Mouse (Mus musculus): Measurements from ENCODE around the gene Ccdc33. TPM values are rescaled to one million over a fixed set of nuclear protein-coding genes. Genes with fewer than 3 reads are reported as not detected.

Ccdc33 gene
- polyA plus RNA-seq, 1 experiment from 2014 or later = 1.5 TPM

GRCm38 (mm10) chr9:58085074-58085473, 33.5 kb downstream of the Ccdc33 start:
- H3K9me3 ChIP-seq = no peaks in the 10 kb centered on the region
- H3K36me3 ChIP-seq (replicated peaks) = no peaks in the 10 kb centered on the region
- WGBS = 11% methylated on average over 2 of the region's 2 CpGs
- peak overlapping the region; percentile 22; the same call in 1 of the 2 replicates for H3K4me2 ChIP-seq
- 0 out of 2 replicates have a peak, but pooled peaks cover 4% of the 10 kb centered on the region for H3K27me3 ChIP-seq
- H3K27ac ChIP-seq = peak overlapping the region; percentile 89
- H3K4me3 ChIP-seq (replicated peaks) = no peak overlapping the region
- ATAC-seq (ENCODE audit: low FRiP score) = peak; percentile 47; the same call in 1 of the 2 replicates
- peaks cover 42% of the 10 kb centered on the region for H3K4me1 ChIP-seq
- no peak overlapping the region for H3K9ac ChIP-seq

GRCm38 (mm10) chr9:58084586-58084985, 34.0 kb downstream of the Ccdc33 start:
- H3K4me2 ChIP-seq = peak overlapping the region; percentile 22
- H3K9ac ChIP-seq = no peak overlapping the region
- no peaks in the 10 kb centered on the region for H3K36me3 ChIP-seq (replicated peaks)
- H3K27ac ChIP-seq = peak overlapping the region; percentile 89
- H3K27me3 ChIP-seq = 0 out of 2 replicates have a peak, but pooled peaks cover 4% of the 10 kb centered on the region
- no peaks in the 10 kb centered on the region for H3K9me3 ChIP-seq
- peaks cover 42% of the 10 kb centered on the region for H3K4me1 ChIP-seq
- peak; percentile 57; the same call in 1 of the 2 replicates for ATAC-seq (ENCODE audit: low FRiP score)
- H3K4me3 ChIP-seq (replicated peaks) = no peak overlapping the region
- 19% methylated on average over 8 of the region's 8 CpGs for whole genome bisulfite sequencing

GRCm38 (mm10) chr9:58074561-58074960, 44.1 kb downstream of the Ccdc33 start:
- ATAC-seq (ENCODE audit: low FRiP score) = peak; percentile 66; the same call in 1 of the 2 replicates
- no peak overlapping the region for H3K4me2 ChIP-seq
- H3K4me3 ChIP-seq (replicated peaks) = no peak overlapping the region
- H3K4me1 ChIP-seq = peaks cover 31% of the 10 kb centered on the region
- no peak overlapping the region for H3K9ac ChIP-seq
- WGBS = 65% methylated on average over 3 of the region's 3 CpGs
- H3K9me3 ChIP-seq = no peaks in the 10 kb centered on the region
- no peaks in the 10 kb centered on the region for H3K36me3 ChIP-seq (replicated peaks)
- peak overlapping the region; percentile 21; the same call in 1 of the 2 replicates for H3K27ac ChIP-seq
- peaks cover 8% of the 10 kb centered on the region; the same call in 1 of the 2 replicates for H3K27me3 ChIP-seq

GRCm38 (mm10) chr9:58067546-58067945, 51.1 kb downstream of the Ccdc33 start:
- H3K27ac ChIP-seq = no peak overlapping the region
- H3K36me3 ChIP-seq (replicated peaks) = no peaks in the 10 kb centered on the region
- H3K9me3 ChIP-seq = no peaks in the 10 kb centered on the region
- H3K4me2 ChIP-seq = no peak overlapping the region
- WGBS = 94% methylated on average over 3 of the region's 3 CpGs
- H3K4me1 ChIP-seq = peaks cover 69% of the 10 kb centered on the region
- H3K27me3 ChIP-seq = peaks cover 4% of the 10 kb centered on the region; the same call in 1 of the 2 replicates
- no peak overlapping the region for H3K4me3 ChIP-seq (replicated peaks)
- no peak overlapping the region for H3K9ac ChIP-seq
- ATAC-seq (ENCODE audit: low FRiP score) = no peak

GRCm38 (mm10) chr9:58066731-58067095, 51.9 kb downstream of the Ccdc33 start:
- H3K9me3 ChIP-seq = no peaks in the 10 kb centered on the region
- ATAC-seq (ENCODE audit: low FRiP score) = no peak
- H3K27me3 ChIP-seq = peaks cover 8% of the 10 kb centered on the region; the same call in 1 of the 2 replicates
- no peak overlapping the region for H3K4me2 ChIP-seq
- peaks cover 66% of the 10 kb centered on the region for H3K4me1 ChIP-seq
- H3K4me3 ChIP-seq (replicated peaks) = no peak overlapping the region
- peak overlapping the region; percentile 93 for H3K27ac ChIP-seq
- no peak overlapping the region for H3K9ac ChIP-seq
- WGBS = 81% methylated on average over 6 of the region's 6 CpGs
- no peaks in the 10 kb centered on the region for H3K36me3 ChIP-seq (replicated peaks)

GRCm38 (mm10) chr9:58065977-58066730, 52.5 kb downstream of the Ccdc33 start:
- Histone ChIP-seq H3K4me2 (no peak overlapping the region), H3K9me3 (no peaks in the 10 kb centered on the region), H3K27me3 (peaks cover 14% of the 10 kb centered on the region; the same call in 1 of the 2 replicates), H3K4me1 (peaks cover 66% of the 10 kb centered on the region), H3K27ac (peak overlapping the region; percentile 93), H3K9ac (no peak overlapping the region), H3K36me3 (replicated peaks) (no peaks in the 10 kb centered on the region), H3K4me3 (replicated peaks) (no peak overlapping the region)
- peak; percentile 57 for ATAC-seq (ENCODE audit: low FRiP score)
- 83% methylated on average over 6 of the region's 6 CpGs for WGBS

GRCm38 (mm10) chr9:58065532-58065931, 53.1 kb downstream of the Ccdc33 start:
- 14% methylated on average over 6 of the region's 6 CpGs for WGBS
- ATAC-seq (ENCODE audit: low FRiP score) = peak; percentile 34
- Histone ChIP-seq H3K27me3 (peaks cover 15% of the 10 kb centered on the region; the same call in 1 of the 2 replicates), H3K9me3 (no peaks in the 10 kb centered on the region), H3K4me2 (no peak overlapping the region), H3K27ac (peak overlapping the region; percentile 93), H3K4me1 (peaks cover 68% of the 10 kb centered on the region), H3K36me3 (replicated peaks) (no peaks in the 10 kb centered on the region), H3K9ac (no peak overlapping the region), H3K4me3 (replicated peaks) (no peak overlapping the region)

- H3K27me3 ChIP-seq = peaks cover 15% of the 10 kb centered on the region; the same call in 1 of the 2 replicates
- H3K4me1 ChIP-seq = peaks cover 77% of the 10 kb centered on the region
- H3K9ac ChIP-seq = no peak within 1 kb of the TSS
- ATAC-seq (ENCODE audit: low FRiP score) = no peak
- peak within 1 kb of the TSS; percentile 93 for H3K27ac ChIP-seq
- H3K4me3 ChIP-seq (replicated peaks) = no peak within 1 kb of the TSS
- 36% methylated on average over 3 of the region's 3 CpGs for WGBS
- H3K36me3 ChIP-seq (replicated peaks) = no peaks in the 10 kb centered on the region
- no peaks in the 10 kb centered on the region for H3K9me3 ChIP-seq
- H3K4me2 ChIP-seq = no peak within 1 kb of the TSS
These were observed 55.1 kb downstream of the Ccdc33 start, which contains the start of gene Stra6 for GRCm38 (mm10) chr9:58063531-58063930. Stra6 (plus strand) TSS chr9:58063788.

GRCm38 (mm10) chr9:58060677-58061667, 57.7 kb downstream of the Ccdc33 start:
- H3K4me3 ChIP-seq (replicated peaks) = no peak overlapping the region
- 6% methylated on average over 23 of the region's 23 CpGs for WGBS
- H3K36me3 ChIP-seq (replicated peaks) = no peaks in the 10 kb centered on the region
- H3K27me3 ChIP-seq = peaks cover 19% of the 10 kb centered on the region; the same call in 1 of the 2 replicates
- H3K27ac ChIP-seq = peak overlapping the region; percentile 89
- peak; percentile 78 for ATAC-seq (ENCODE audit: low FRiP score)
- no peak overlapping the region for H3K9ac ChIP-seq
- H3K4me2 ChIP-seq = peak overlapping the region; percentile 22; the same call in 1 of the 2 replicates
- peaks cover 62% of the 10 kb centered on the region for H3K4me1 ChIP-seq
- no peaks in the 10 kb centered on the region for H3K9me3 ChIP-seq

- 50% methylated on average over 1 of the region's 1 CpGs for WGBS
- H3K4me3 ChIP-seq (replicated peaks) = no peak overlapping the region
- H3K4me1 ChIP-seq = peaks cover 62% of the 10 kb centered on the region
- H3K9me3 ChIP-seq = no peaks in the 10 kb centered on the region
- H3K27me3 ChIP-seq = peaks cover 25% of the 10 kb centered on the region; the same call in 1 of the 2 replicates
- no peak overlapping the region for H3K9ac ChIP-seq
- no peak for ATAC-seq (ENCODE audit: low FRiP score)
- H3K27ac ChIP-seq = peak overlapping the region; percentile 89
- no peak overlapping the region for H3K4me2 ChIP-seq
- no peaks in the 10 kb centered on the region for H3K36me3 ChIP-seq (replicated peaks)
These were observed 58.7 kb downstream of the Ccdc33 start for GRCm38 (mm10) chr9:58059920-58060319.

- Histone ChIP-seq H3K4me2 (no peak overlapping the region), H3K4me1 (peaks cover 63% of the 10 kb centered on the region), H3K9me3 (no peaks in the 10 kb centered on the region), H3K36me3 (replicated peaks) (no peaks in the 10 kb centered on the region), H3K27ac (peak overlapping the region; percentile 63), H3K9ac (no peak overlapping the region), H3K4me3 (replicated peaks) (no peak overlapping the region), H3K27me3 (peaks cover 23% of the 10 kb centered on the region; the same call in 1 of the 2 replicates)
- 83% methylated on average over 5 of the region's 5 CpGs for WGBS
- peak; percentile 28; the same call in 1 of the 2 replicates for ATAC-seq (ENCODE audit: low FRiP score)
These were observed 63.0 kb downstream of the Ccdc33 start for GRCm38 (mm10) chr9:58055666-58056065.

GRCm38 (mm10) chr9:58054032-58054431, 64.6 kb downstream of the Ccdc33 start:
- Histone ChIP-seq H3K4me2 (no peak overlapping the region), H3K36me3 (replicated peaks) (no peaks in the 10 kb centered on the region), H3K9me3 (no peaks in the 10 kb centered on the region), H3K27me3 (peaks cover 28% of the 10 kb centered on the region; the same call in 1 of the 2 replicates), H3K9ac (no peak overlapping the region; the same call in 1 of the 2 replicates), H3K27ac (peak overlapping the region; percentile 79), H3K4me1 (peaks cover 69% of the 10 kb centered on the region), H3K4me3 (replicated peaks) (no peak overlapping the region)
- ATAC-seq (ENCODE audit: low FRiP score) = no peak
- 96% methylated on average over 1 of the region's 1 CpGs for WGBS
